Mouse (Mus musculus) large intestine, adult 2 months (tissue): ENCODE data around the gene Gm20388. TPM values are rescaled to one million over a fixed set of nuclear protein-coding genes. Genes with fewer than 3 reads are reported as not detected.

Experiments used
- DNase-seq: peaks from one replicate; pipeline ENCODE4 v3.0.0-alpha.2; 2012; ENCODE audit warnings: low read depth, low spot score
- WGBS: fragments of 180-500 bp; shearing (Covaris S2); methylation state at CpG from one replicate; pipeline ENCODE4 v1.1.7; 2018; 5-methylcytosine and 5-hydroxymethylcytosine counted together
- polyA plus RNA-seq: library from polyadenylated mRNA; depleted of rRNA; stranded (reverse); fragments of >200 nt; gene quantifications from 2 replicates; pipeline ENCODE4 v1.2.3, GENCODE M21; 2012

Gene Gm20388
- polyA plus RNA-seq, 1 experiment: 31.5 TPM

GRCm38 (mm10) chr8:120404609-120405036 is 494.0 kb downstream of the Gm20388 start:
- no peak for DNase-seq

GRCm38 (mm10) chr8:120406008-120406632 is 495.5 kb downstream of the Gm20388 start:
- WGBS: 38% methylated on average over 12 of the region's 12 CpGs
- DNase-seq: peak; percentile 80

More at GRCm38 (mm10) chr8:120404609-120405036, 494.0 kb downstream of the Gm20388 start:
- 75% methylated on average over 7 of the region's 7 CpGs for WGBS

GRCm38 (mm10) chr8:120407701-120408240 is 497.1 kb downstream of the Gm20388 start:
- WGBS: 17% methylated on average over 9 of the region's 9 CpGs
- no peak for DNase-seq

GRCm38 (mm10) chr8:120408241-120409215 is 497.9 kb downstream of the Gm20388 start:
- WGBS: 69% methylated on average over 14 of the region's 14 CpGs
- no peak for DNase-seq

DNA sequence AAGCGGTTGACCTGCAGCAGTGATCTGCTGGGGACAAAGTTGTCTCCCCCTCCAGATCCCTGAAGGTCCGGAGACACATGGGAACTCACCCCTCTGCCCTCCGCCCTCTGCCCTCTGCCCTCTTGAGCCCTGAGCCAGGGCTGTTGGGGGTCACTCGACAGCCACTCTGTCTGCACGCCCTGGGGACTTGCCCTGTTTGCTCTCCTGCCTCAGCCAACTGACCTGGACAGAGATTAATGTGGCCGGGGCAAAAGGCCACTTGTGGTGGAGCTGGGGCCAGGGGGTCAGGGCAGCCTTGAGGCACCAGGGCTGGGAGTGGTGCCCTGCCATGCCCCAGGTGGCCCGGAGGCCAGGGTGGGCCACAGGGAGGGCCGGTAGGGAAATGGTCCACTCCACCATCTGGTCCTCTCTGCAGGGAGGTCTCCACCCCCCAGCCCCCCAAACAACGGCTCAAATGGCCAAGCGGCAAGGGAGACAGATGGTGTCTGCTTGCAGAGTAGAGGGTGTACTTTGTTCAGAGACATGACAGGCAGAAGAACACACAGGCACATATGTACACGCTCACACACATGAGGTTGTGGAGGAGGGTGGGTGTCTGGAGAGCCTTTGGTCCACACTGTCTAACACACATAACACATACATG is 498.9 kb downstream of the Gm20388 start:
- no peak for DNase-seq
- WGBS: 78% methylated on average over 11 of the region's 11 CpGs

DNA sequence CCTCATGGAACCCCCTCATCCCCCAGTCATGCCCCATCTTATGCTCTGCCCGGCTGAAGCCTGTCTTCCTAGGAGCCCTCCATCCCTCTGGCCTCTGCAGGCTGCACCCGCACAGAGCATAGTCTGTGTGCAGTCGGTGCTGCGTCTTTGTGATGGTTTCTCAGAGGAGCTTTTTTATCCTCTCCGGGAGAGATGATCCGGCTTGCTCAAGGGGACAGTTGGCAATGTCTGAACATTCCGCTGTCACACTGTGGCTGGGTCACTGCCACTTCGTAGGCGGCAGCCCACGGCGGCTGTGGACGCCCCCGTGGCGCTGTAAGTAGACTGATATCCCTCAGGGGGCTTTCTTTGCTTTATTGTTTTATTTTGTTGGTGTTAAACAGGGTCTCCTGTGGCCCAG is 500.4 kb downstream of the Gm20388 start:
- no peak for DNase-seq
- 94% methylated on average over 14 of the region's 14 CpGs for WGBS

DNA sequence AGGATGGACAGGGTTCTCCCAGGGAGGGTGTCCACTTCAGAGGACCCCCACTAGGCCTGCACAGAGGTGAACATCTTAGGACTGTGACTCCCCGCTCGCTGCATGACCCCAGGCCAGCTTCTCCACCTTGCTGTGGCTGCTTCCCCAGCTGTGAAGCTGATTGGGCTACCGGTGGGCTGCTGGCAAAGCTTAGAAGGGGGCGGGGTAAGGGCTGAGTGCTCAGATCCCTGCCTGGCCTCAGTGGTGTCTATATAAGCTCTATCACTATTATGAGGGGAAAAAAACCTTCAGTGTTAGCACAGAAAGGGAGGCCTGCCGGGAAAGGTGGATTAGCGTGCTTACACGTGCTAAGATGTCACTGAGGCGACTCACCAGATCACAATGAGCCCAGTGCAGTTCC is 501.2 kb downstream of the Gm20388 start:
- 83% methylated on average over 8 of the region's 8 CpGs for WGBS
- DNase-seq: no peak

DNA sequence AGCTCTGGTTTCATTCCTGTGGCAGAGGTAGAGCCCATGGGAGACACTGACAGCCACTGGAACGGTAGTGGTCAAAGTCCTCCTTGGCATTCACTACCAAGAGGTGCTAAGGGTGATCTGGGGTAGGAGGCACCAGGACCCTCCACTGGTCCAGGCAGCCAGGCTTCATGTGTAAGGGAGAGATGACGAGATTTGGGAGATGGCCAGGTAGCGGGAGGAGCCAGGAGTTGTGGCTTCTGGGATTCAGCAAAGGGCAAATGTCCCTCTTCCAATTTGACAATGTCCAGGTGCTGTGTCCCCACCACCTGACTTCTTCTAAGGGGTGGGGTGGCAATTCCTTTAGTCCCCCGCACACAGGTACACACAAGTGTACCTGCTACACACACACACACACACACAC is 501.7 kb downstream of the Gm20388 start:
- no peak for DNase-seq
- WGBS: 72% methylated on average over 4 of the region's 4 CpGs

DNA sequence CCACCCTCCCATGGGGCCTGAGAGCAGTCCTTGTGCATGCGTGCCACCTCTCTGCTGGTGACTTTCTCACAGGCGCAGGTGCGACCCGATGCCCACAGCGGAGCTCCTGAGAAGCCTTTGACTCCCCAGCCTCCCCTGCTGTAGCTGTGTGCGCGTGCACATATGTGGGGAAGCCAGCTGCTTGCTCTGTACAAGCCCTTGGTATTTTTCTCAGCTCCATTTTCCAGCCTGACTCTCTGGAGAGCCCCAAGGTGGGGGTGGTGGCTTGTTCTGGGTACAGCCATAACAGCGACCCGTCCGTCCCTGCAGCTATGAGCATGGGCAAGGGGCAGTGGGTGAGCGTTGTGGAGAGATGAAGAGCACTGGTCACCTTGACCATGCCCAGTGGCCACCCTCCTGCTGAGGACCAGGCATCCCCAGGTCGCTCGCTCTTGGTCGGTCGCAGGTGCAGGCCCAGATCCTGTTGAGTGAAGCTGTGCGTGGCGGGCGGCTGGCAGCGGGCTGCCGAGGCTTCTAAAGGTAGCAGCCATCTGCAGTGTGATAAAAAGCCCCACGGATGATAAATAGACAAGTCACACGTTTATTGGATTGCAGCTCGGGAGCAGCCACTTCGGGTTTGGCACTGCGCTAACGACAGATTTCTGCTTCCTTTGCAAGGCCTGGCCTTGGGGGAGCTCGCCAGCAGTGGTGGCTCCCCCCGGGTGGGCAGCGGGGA is 502.4 kb downstream of the Gm20388 start:
- WGBS: 68% methylated on average over 29 of the region's 29 CpGs

DNA sequence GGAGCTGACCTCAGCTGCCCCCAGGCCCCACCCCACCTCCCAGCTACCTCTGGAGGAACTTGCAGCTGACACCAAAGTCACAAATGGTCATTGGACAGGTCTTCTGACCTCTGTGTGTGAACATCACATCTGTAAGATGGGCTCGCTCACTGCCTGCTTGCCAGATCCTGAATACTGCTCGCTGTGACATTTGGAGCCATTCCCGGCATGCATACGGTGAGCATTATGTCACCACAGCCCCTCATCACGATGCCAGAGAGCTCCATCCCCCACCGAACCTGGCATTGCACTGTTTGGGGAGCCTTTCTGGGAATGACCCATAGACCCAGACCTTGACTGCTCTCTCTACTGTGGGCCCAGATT is 503.0 kb downstream of the Gm20388 start:
- DNase-seq: no peak
- WGBS: 85% methylated on average over 6 of the region's 6 CpGs

More for the DNA sequence above, 502.4 kb downstream of the Gm20388 start:
- no peak for DNase-seq

GRCm38 (mm10) chr8:120414216-120414615 is 503.6 kb downstream of the Gm20388 start:
- DNase-seq: no peak

DNA sequence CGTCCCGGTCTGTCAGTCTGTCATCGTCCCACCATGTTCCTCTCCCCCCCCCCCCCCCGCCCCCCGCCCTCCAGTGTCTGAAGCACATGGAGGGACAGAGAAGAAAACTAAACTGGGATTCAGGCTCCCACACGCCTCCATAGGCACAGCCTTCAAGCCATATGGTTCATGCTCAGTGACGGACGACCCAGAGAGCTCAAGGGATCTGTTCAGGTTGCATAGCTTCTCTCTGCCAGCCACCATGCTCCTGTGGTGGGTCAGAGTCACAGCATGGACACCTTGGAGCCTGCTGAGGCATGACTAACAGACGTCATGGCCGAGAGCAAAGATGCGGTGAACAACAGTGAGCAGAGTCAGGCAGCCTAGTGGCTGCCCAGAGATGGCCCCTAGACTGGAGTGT is 504.8 kb downstream of the Gm20388 start:
- WGBS: 88% methylated on average over 11 of the region's 11 CpGs
- DNase-seq: no peak

More at GRCm38 (mm10) chr8:120414216-120414615, 503.6 kb downstream of the Gm20388 start:
- 39% methylated on average over 4 of the region's 4 CpGs for WGBS

DNA sequence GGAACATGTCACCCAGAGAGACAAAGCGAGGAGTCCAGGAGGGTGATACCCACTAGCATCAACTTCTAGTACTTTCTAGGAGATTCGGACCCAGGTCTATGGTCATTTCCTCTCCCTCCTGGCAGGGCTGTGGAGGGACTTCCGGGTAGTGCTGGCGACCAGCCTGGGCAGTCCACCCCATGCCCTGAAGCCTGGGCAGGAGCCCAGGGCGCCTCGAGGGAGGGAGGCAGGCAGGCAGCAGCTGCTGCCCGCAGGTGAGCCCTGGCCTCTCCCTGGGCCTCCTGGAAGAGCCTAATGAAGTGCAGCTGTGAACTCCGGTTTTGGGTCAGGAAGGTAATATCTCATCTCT is 505.5 kb downstream of the Gm20388 start:
- WGBS: 21% methylated on average over 8 of the region's 8 CpGs
- DNase-seq: no peak

DNA sequence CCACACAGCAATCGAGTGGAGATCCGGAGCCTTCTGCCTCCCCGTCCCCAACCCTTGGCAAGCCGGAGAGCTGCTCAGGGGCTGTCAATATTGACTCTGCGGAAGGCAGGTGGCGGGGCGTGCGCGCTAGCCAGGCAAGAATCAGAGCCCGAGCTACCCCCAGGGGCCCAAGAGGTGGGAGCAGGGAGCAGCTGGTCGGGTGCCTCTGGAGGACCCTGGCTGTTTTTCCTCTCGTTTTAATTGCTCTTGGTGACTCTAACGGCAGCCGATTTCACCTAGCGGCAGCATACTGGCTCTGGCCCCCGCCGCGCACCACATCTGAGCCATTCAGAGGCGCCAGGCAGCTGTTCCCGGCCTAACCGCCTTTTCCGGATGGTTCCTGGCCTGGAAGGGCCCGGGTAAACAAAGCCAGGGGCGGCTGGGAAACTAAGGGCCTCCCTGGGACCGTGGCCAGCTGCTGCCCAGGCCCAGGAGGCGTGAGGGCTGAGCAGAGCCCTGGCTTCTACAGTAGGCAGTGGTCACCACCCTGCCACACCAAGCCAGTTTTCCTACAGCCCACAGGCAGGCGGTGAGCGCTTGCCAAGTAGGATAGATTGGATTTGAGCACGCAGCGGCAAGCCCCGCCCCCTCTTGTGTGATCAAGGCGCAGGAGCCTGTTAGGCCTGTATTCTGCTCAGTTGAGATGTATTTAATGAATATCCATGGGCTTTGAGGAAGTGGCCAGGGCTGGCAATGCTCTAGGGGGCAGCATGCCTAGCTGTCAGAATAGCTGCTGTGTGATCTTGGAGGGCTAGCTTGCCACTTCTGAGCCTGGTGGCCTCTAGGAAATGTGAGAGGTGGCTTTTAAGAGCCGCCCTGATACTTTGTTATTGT is 506.1 kb downstream of the Gm20388 start:
- 5% methylated on average over 33 of the region's 33 CpGs for WGBS

GRCm38 (mm10) chr8:120418188-120418587 is 507.5 kb downstream of the Gm20388 start:
- DNase-seq: no peak
- WGBS: 61% methylated on average over 5 of the region's 5 CpGs

More for the DNA sequence above, 506.1 kb downstream of the Gm20388 start:
- DNase-seq: no peak

GRCm38 (mm10) chr8:120419675-120420074 is 509.0 kb downstream of the Gm20388 start:
- 93% methylated on average over 9 of the region's 9 CpGs for WGBS
- DNase-seq: no peak

DNA sequence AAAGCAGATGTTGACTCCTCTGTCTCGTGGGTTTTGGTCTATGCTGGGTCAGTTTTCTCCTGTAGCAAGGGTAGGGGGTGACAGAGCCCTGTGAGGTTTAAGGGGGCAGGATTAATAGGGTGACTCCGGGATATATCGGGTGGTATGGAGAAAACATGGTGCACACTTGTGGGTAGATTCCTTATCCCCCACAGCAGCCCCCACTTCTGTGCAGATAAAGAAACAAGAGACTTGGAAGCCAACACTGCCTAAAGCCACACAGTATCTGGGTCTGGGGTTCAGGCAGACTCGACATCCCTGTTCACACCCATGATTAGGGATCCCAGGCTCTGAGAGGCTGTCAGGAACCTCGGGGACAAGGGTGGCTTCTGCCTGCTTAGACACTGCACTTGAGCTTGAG is 509.6 kb downstream of the Gm20388 start:
- WGBS: 78% methylated on average over 5 of the region's 5 CpGs
- no peak for DNase-seq

- 81% methylated on average over 9 of the region's 9 CpGs for WGBS
- no peak for DNase-seq
Measured at GRCm38 (mm10) chr8:120421638-120422037, 511.0 kb downstream of the Gm20388 start.

GRCm38 (mm10) chr8:120422236-120422635 is 511.6 kb downstream of the Gm20388 start:
- no peak for DNase-seq
- WGBS: 92% methylated on average over 8 of the region's 8 CpGs
